ENCODE assay signal across 27 mouse cellular contexts in the genomic region with DNA sequence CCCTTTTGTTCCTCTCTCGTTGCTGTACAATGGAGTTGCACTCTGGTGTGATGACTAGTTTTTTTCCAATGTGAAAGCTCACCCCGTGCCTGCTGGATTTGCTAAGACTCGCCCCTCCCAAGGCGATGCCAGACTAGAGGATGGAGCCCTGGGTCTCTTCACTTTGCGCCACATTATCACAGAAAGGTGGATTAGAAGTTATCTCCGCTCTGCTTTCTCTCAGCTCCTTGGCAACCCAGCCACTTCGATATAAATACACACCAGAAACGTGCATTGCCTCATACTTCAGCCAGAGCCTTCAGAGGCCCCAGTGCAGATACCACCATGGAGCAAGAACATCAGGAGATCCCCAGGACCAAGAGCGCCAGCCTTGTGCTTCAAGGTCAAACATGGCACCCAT.
DNase-seq lines count a peak whose midpoint lies in the region; ATAC-seq and TF ChIP-seq lines count a peak whose summit lies in the region.
"Had no signal": no experiment of that assay in that cellular context is flagged by ENCODE, and none has a peak within 500 bp of the region (broad histone marks: within the 10 kb centered on the region; RNA-seq: fewer than 3 reads in every experiment).

No protein-coding gene starts in this region.

- H3K9me3 ChIP-seq in heart, embryonic 10.5 days, result no peaks in the 10 kb centered on the region
- H3K9me3 ChIP-seq in heart, embryonic 13.5 days, result no peaks in the 10 kb centered on the region
- H3K9me3 ChIP-seq in heart, postnatal 0 days (replicated peaks; ENCODE audit: control insufficient read depth, low read length), result no peaks in the 10 kb centered on the region
- no peaks in the 10 kb centered on the region for H3K9me3 ChIP-seq in kidney, embryonic 14.5 days (ENCODE audit: control insufficient read depth, low read length)
- H3K9me3 ChIP-seq: embryonic facial prominence, embryonic 12.5 days; embryonic facial prominence, embryonic 15.5 days; G1E; hindbrain, embryonic 12.5 days; hindbrain, embryonic 15.5 days; kidney, embryonic 15.5 days had no signal

- H3K36me3 ChIP-seq in heart, embryonic 10.5 days, result no peaks in the 10 kb centered on the region
- no peaks in the 10 kb centered on the region for H3K36me3 ChIP-seq in heart, embryonic 13.5 days
- no peaks in the 10 kb centered on the region for H3K36me3 ChIP-seq in heart, postnatal 0 days (replicated peaks; ENCODE audit: control insufficient read depth, insufficient read depth, low read length)
- H3K36me3 ChIP-seq in kidney, embryonic 14.5 days (ENCODE audit: control insufficient read depth, insufficient read depth, low read length), result no peaks in the 10 kb centered on the region
- H3K36me3 ChIP-seq: embryonic facial prominence, embryonic 12.5 days; embryonic facial prominence, embryonic 15.5 days; G1E; hindbrain, embryonic 12.5 days; hindbrain, embryonic 15.5 days; kidney, embryonic 15.5 days had no signal

- H3K27ac ChIP-seq in heart, embryonic 10.5 days, result peak overlapping the region; percentile 86
- peak overlapping the region; percentile 93 for H3K27ac ChIP-seq in heart, embryonic 13.5 days (replicated peaks)
- H3K27ac ChIP-seq in heart, postnatal 0 days (ENCODE audit: low read depth), result peak overlapping the region; percentile 85
- H3K27ac ChIP-seq in kidney, embryonic 14.5 days (ENCODE audit: low read depth, low read length), result no peak overlapping the region
- H3K27ac ChIP-seq: embryonic facial prominence, embryonic 12.5 days; embryonic facial prominence, embryonic 15.5 days; hindbrain, embryonic 12.5 days; hindbrain, embryonic 15.5 days; kidney, embryonic 15.5 days had no signal

- peak overlapping the region; percentile 17; the same call in 1 of the 2 replicates for H3K9ac ChIP-seq in heart, embryonic 13.5 days
- H3K9ac ChIP-seq in heart, postnatal 0 days (replicated peaks; ENCODE audit: low read depth, low read length), result no peak overlapping the region
- H3K9ac ChIP-seq in kidney, embryonic 14.5 days (ENCODE audit: low read depth, low read length), result no peak overlapping the region
- H3K9ac ChIP-seq: embryonic facial prominence, embryonic 12.5 days; embryonic facial prominence, embryonic 15.5 days; forebrain, postnatal 0 days; hindbrain, embryonic 12.5 days; hindbrain, embryonic 15.5 days; kidney, embryonic 15.5 days had no signal

- TF ChIP-seq EP300 in heart, postnatal 0 days (IDR thresholded peaks at IDR 0.05; ENCODE audit: low read depth), result peak; percentile 81

- intact Hi-C loops in heart, postnatal 36 days (cut with DNase I), result loop anchor here (5.0 kb wide), 1 partner anchor 106 kb away; no protein-coding TSS in a partner anchor

- no peak for TF ChIP-seq CTCF in heart, postnatal 0 days (IDR thresholded peaks at IDR 0.05; ENCODE audit: low read depth)

- H3K4me2 ChIP-seq in heart, embryonic 13.5 days, result 0 out of 2 replicates have a peak overlapping the region, but pooled peaks have one; percentile 9
- H3K4me2 ChIP-seq in heart, postnatal 0 days (ENCODE audit: low read depth, low read length), result no peak overlapping the region
- H3K4me2 ChIP-seq in kidney, embryonic 14.5 days (replicated peaks; ENCODE audit: low read depth, low read length), result no peak overlapping the region
- H3K4me2 ChIP-seq: embryonic facial prominence, embryonic 12.5 days; embryonic facial prominence, embryonic 15.5 days; hindbrain, embryonic 12.5 days; hindbrain, embryonic 15.5 days; kidney, embryonic 15.5 days had no signal

- no peak overlapping the region for H3K4me3 ChIP-seq in heart, embryonic 10.5 days
- H3K4me3 ChIP-seq in heart, embryonic 13.5 days, result no peak overlapping the region
- no peak overlapping the region for H3K4me3 ChIP-seq in heart, postnatal 0 days (ENCODE audit: low read depth, low read length)
- H3K4me3 ChIP-seq in kidney, embryonic 14.5 days (ENCODE audit: low read length), result no peak overlapping the region
- H3K4me3 ChIP-seq: embryonic facial prominence, embryonic 12.5 days; embryonic facial prominence, embryonic 15.5 days; hindbrain, embryonic 12.5 days; hindbrain, embryonic 15.5 days; kidney, embryonic 15.5 days had no signal

- ATAC-seq in heart, embryonic 13.5 days (ENCODE audit: extremely low read depth, insufficient number of reproducible peaks, low FRiP score, low TSS enrichment), result peak; percentile 55; the same call in 1 of the 2 replicates
- peak; percentile 91 for ATAC-seq in heart, postnatal 0 days (ENCODE audit: insufficient read depth, low read depth)
- ATAC-seq in kidney, embryonic 14.5 days (ENCODE audit: low FRiP score, low TSS enrichment), result no peak
- ATAC-seq: forebrain, embryonic 14.5 days; forebrain, postnatal 0 days; intestine, postnatal 0 days; Patski had no signal

- H3K4me1 ChIP-seq in heart, embryonic 10.5 days, result peaks cover 28% of the 10 kb centered on the region
- H3K4me1 ChIP-seq in heart, embryonic 13.5 days, result peaks cover 38% of the 10 kb centered on the region
- H3K4me1 ChIP-seq in heart, postnatal 0 days (ENCODE audit: control insufficient read depth, insufficient read depth), result peaks cover 18% of the 10 kb centered on the region
- no peaks in the 10 kb centered on the region for H3K4me1 ChIP-seq in kidney, embryonic 14.5 days (ENCODE audit: control insufficient read depth, insufficient read depth, low read length)
- H3K4me1 ChIP-seq: embryonic facial prominence, embryonic 15.5 days; hindbrain, embryonic 15.5 days; kidney, embryonic 15.5 days had no signal

- peak; percentile 93 for DNase-seq in heart, embryonic 10.5 days (ENCODE audit: low spot score)
- no peak for DNase-seq in heart, adult 9 months (ENCODE audit: low spot score in 2 of 2)
- no peak for DNase-seq in heart, postnatal 36 days
- DNase-seq in heart, postnatal 0 days (ENCODE audit: low spot score), result peak; percentile 71
- peak; percentile 73 for DNase-seq in yolk sac, embryonic 10.5 days (ENCODE audit: low spot score)
- DNase-seq in spleen, postnatal 36 days (ENCODE audit: low spot score in 2 of 2), result no peak
- DNase-seq: adrenal gland, postnatal 10 days; adrenal gland, postnatal 36 days; B cell, adult 2 months; cerebellum, adult 18-20 months; cerebellum, adult 9-10 months; cerebellum, postnatal 14 days; forebrain, postnatal 0 days; gastrocnemius, postnatal 36 days; kidney, adult 2 months had no signal

- WGBS in heart, embryonic 10.5 days, result 18% methylated on average over 9 of the region's 9 CpGs
- 17% methylated on average over 9 of the region's 9 CpGs for WGBS in heart, embryonic 13.5 days
- WGBS in heart, postnatal 0 days, result 22% methylated on average over 9 of the region's 9 CpGs
- WGBS in kidney, embryonic 14.5 days, result 82% methylated on average over 9 of the region's 9 CpGs

- H3K27me3 ChIP-seq in heart, embryonic 10.5 days (ENCODE audit: insufficient read depth, poor library complexity, severe bottlenecking), result no peaks in the 10 kb centered on the region
- H3K27me3 ChIP-seq in heart, embryonic 13.5 days (replicated peaks), result no peaks in the 10 kb centered on the region
- no peaks in the 10 kb centered on the region for H3K27me3 ChIP-seq in heart, postnatal 0 days (ENCODE audit: control insufficient read depth, insufficient read depth, low read length)
- no peaks in the 10 kb centered on the region for H3K27me3 ChIP-seq in kidney, embryonic 14.5 days (ENCODE audit: control insufficient read depth, insufficient read depth, low read length)
- H3K27me3 ChIP-seq: CH12.LX; embryonic facial prominence, embryonic 12.5 days; embryonic facial prominence, embryonic 15.5 days; hindbrain, embryonic 12.5 days; hindbrain, embryonic 15.5 days; kidney, embryonic 15.5 days had no signal

Comparison
In these comparisons a context has a peak if more than half of its experiments do, and no peak if none do; other contexts are left out.
1. DNase-seq: peak in heart, embryonic 10.5 days (single experiment), heart, postnatal 0 days (single experiment) and yolk sac, embryonic 10.5 days (single experiment); none in heart, adult 9 months (0 of 2), heart, postnatal 36 days (0 of 2) and spleen, postnatal 36 days (0 of 2).